Comparison of ENCODE assay signal across 8 mouse cellular contexts in genomic region chrX:150589696-150590095, GRCm38 (mm10). TPM values are rescaled to one million over a fixed set of nuclear protein-coding genes. Genes with fewer than 3 reads are reported as not detected.
DNase-seq lines count a peak whose midpoint lies in the region; ATAC-seq and TF ChIP-seq lines count a peak whose summit lies in the region.

Apex2 (minus strand) TSS chrX:150589868.

- H3K4me2 ChIP-seq in liver, embryonic 14.5 days (ENCODE audit: low read depth), result peak within 1 kb of the TSS; percentile 83

- WGBS in hindbrain, embryonic 10.5 days, result 72% methylated on average over 5 of the region's 5 CpGs
- 74% methylated on average over 5 of the region's 5 CpGs for WGBS in liver, embryonic 14.5 days (ENCODE audit: insufficient replicate concordance)

- ATAC-seq in liver, embryonic 14.5 days (ENCODE audit: insufficient read depth), result no peak

- H3K36me3 ChIP-seq in hindbrain, embryonic 10.5 days, result peaks cover 12% of the 10 kb centered on the region
- no peaks in the 10 kb centered on the region; the same call in 1 of the 2 replicates for H3K36me3 ChIP-seq in liver, embryonic 14.5 days (replicated peaks; ENCODE audit: control insufficient read depth, insufficient read depth, low read depth)

- H3K4me3 ChIP-seq in hindbrain, embryonic 10.5 days, result no peak within 1 kb of the TSS
- H3K4me3 ChIP-seq in liver, embryonic 14.5 days (ENCODE audit: insufficient read depth in 1 of 2, low read depth in 2 of 2, low read length in 2 of 2), result peak within 1 kb of the TSS; percentile 74 to 91; a peak in 3 of 4 replicates

- no peak for DNase-seq in left cerebral cortex, adult 8-10 months (ENCODE audit: low spot score in 2 of 2)
- DNase-seq in left cerebral cortex, adult 11 months (ENCODE audit: low spot score), result no peak
- DNase-seq in adrenal gland, postnatal 4 days (ENCODE audit: low spot score in 2 of 2), result no peak
- DNase-seq in hindbrain, embryonic 10.5 days (ENCODE audit: low spot score), result no peak
- DNase-seq in liver, embryonic 14.5 days (ENCODE audit: low read depth in 3 of 3, low spot score in 3 of 3), result no peak
- DNase-seq in ovary, postnatal 10 days (ENCODE audit: low spot score), result no peak
- DNase-seq in thymus, postnatal 25 days, result no peak
- DNase-seq in thymus, postnatal 10 days (ENCODE audit: low spot score in 2 of 2), result no peak

- H3K27me3 ChIP-seq in hindbrain, embryonic 10.5 days (ENCODE audit: insufficient read depth, poor library complexity, severe bottlenecking), result peaks cover 4% of the 10 kb centered on the region; the same call in 1 of the 2 replicates
- H3K27me3 ChIP-seq in liver, embryonic 14.5 days (ENCODE audit: control insufficient read depth, insufficient read depth, low read length), result no peaks in the 10 kb centered on the region

- no peak within 1 kb of the TSS; the same call in none of the 2 replicates for H3K9ac ChIP-seq in liver, embryonic 14.5 days (replicated peaks)

- TF ChIP-seq EP300 in liver, embryonic 14.5 days (IDR thresholded peaks at IDR 0.05; ENCODE audit: low read depth), result no peak

- H3K9me3 ChIP-seq in hindbrain, embryonic 10.5 days, result no peaks in the 10 kb centered on the region
- no peaks in the 10 kb centered on the region for H3K9me3 ChIP-seq in liver, embryonic 14.5 days (ENCODE audit: control insufficient read depth, low read length)

- no peaks in the 10 kb centered on the region for H3K4me1 ChIP-seq in hindbrain, embryonic 10.5 days (replicated peaks)
- peaks cover 6 to 12% of the 10 kb centered on the region in 2 experiments for H3K4me1 ChIP-seq in liver, embryonic 14.5 days (replicated peaks; ENCODE audit: control insufficient read depth in 2 of 2, insufficient read depth in 2 of 2, low read length in 1 of 2)

- TF ChIP-seq CTCF in liver, embryonic 14.5 days (IDR thresholded peaks at IDR 0.05; ENCODE audit: low read depth), result no peak

- H3K27ac ChIP-seq in hindbrain, embryonic 10.5 days, result no peak within 1 kb of the TSS
- peak within 1 kb of the TSS; percentile 92 for H3K27ac ChIP-seq in liver, embryonic 14.5 days

RNA-seq across cellular contexts. Expression of gene Apex2, which starts in this region (rescaled TPM):
- 10 to 100 TPM; 11.2 to 15.6 (median 11.5) TPM for total RNA-seq in left cerebral cortex, adult 8-10 months (2022)
- total RNA-seq in adrenal gland, postnatal 4 days (2021), result 10 to 100 TPM; 19.7 to 20.2 TPM
- polyA plus RNA-seq in hindbrain, embryonic 10.5 days (2016; fragmentation: Nextera tagmentation; extraction: Ambion mirVana), result 27.1 and 27.2 TPM in 2 replicates
- polyA plus RNA-seq in liver, embryonic 14.5 days (2012; rRNA removed), result 7.5 and 8.2 TPM in 2 replicates
- 8.9 and 12.0 TPM in 2 replicates for polyA plus RNA-seq in liver, embryonic 14.5 days (2014; fragmentation: Nextera tagmentation; extraction: Ambion mirVana)
